Mouse (Mus musculus) small intestine, adult 2 months (tissue): ENCODE measurements around the gene Arsa.

Source experiments
- CTCF ChIP-seq: fragments of 200-500 bp; IDR thresholded peaks from 2 replicates; pipeline ENCODE4 v1.5.1; 2012; ENCODE audit warnings: low read depth, mild to moderate bottlenecking, control low read depth, inconsistent platforms, low read length, moderate library complexity, mixed read lengths; ENCODE audit not compliant: insufficient replicate concordance, insufficient read length; ENCODE audit errors: extremely low read depth
- POLR2A ChIP-seq: fragments of 200-500 bp; IDR thresholded peaks from 2 replicates; pipeline ENCODE4 v1.6.1; 2012; ENCODE audit warnings: low read depth, mild to moderate bottlenecking, control low read depth, inconsistent platforms, low read length, moderate library complexity

- no peak for TF ChIP-seq POLR2A
- no peak for TF ChIP-seq CTCF
Observed at GRCm38 (mm10) chr15:89477806-89478205, 581 bp upstream of the Arsa start.
